Mouse (Mus musculus): ENCODE results near the gene Xrcc5. TPM values are rescaled to one million over a fixed set of nuclear protein-coding genes. Genes with fewer than 3 reads are reported as not detected.

Xrcc5 gene
- total and polyA plus RNA-seq, 3 experiments, result 53.4 to 83.5 (median 60.3) TPM

GRCm38 (mm10) chr1:72306241-72306640, 980 bp upstream of the Xrcc5 start (continued):
- TF ChIP-seq POLR2AphosphoS2 (IDR thresholded peaks at IDR 0.05; ENCODE audit: low read depth, low read length) (no peak), GABPA (IDR thresholded peaks at IDR 0.05; ENCODE audit: insufficient replicate concordance, low read depth, low read length) (no peak), MAX (IDR thresholded peaks at IDR 0.05; ENCODE audit: low read length) (no peak), RAD21 (IDR thresholded peaks at IDR 0.05; ENCODE audit: low read depth, low read length) (no peak), USF2 (conservative IDR thresholded peaks at IDR 0.05; ENCODE audit: low read depth, low read length) (no peak), MYC (IDR thresholded peaks at IDR 0.05; ENCODE audit: low read depth, low read length) (no peak), CHD1 (IDR thresholded peaks at IDR 0.05; ENCODE audit: low read depth, low read length) (no peak), JUN (IDR thresholded peaks at IDR 0.05; ENCODE audit: insufficient read depth, low read depth, low read length) (peak; percentile 28; the same call in 1 of the 2 replicates), BHLHE40 (IDR thresholded peaks at IDR 0.05; ENCODE audit: low read depth, low read length) (peak; percentile 41; the same call in 1 of the 2 replicates)

GRCm38 (mm10) chr1:72306679-72307181, 491 bp upstream of the Xrcc5 start:
- no peaks in the 10 kb centered on the region for H3K9me3 ChIP-seq (replicated peaks; ENCODE audit: low read length)
- H3K4me3 ChIP-seq (replicated peaks in 1 of 3; ENCODE audit: low read depth in 2 of 3, low read length in 2 of 3, poor library complexity in 1 of 3), result peak overlapping the region; percentile 82 to 98 (median 94)
- in situ Hi-C loops (cut with MboI; ENCODE audit: low pct_ligation_motif_present, low pct_unique_long_range_greater_than_20kb, low sequenced_read_pairs) (loop anchor here (10.0 kb wide), 1 partner anchor 538 kb away; no protein-coding TSS in a partner anchor), dilution Hi-C loops (cut with MboI; ENCODE audit: extremely low pct_ligation_motif_present, extremely low pct_unique_long_range_greater_than_20kb, low sequenced_read_pairs) (no loop called here)
- peak; percentile 61 for DNase-seq (ENCODE audit: extremely low read depth)
- no peaks in the 10 kb centered on the region for H3K27me3 ChIP-seq (replicated peaks)
- H3K27ac ChIP-seq (ENCODE audit: insufficient read depth, low read depth), result no peak overlapping the region
- no peaks in the 10 kb centered on the region for H3K79me2 ChIP-seq (replicated peaks; ENCODE audit: control insufficient read depth, extremely low read depth, insufficient read depth, poor library complexity, severe bottlenecking)
- peak; percentile 60; the same call in 1 of the 2 replicates for TF ChIP-seq MYC (IDR thresholded peaks at IDR 0.05; ENCODE audit: low read depth, low read length)
- no peak for TF ChIP-seq MAX (IDR thresholded peaks at IDR 0.05; ENCODE audit: low read length)
- TF ChIP-seq BHLHE40 (IDR thresholded peaks at IDR 0.05; ENCODE audit: low read depth, low read length), result 0 out of 2 replicates have a peak, but pooled peaks have one; percentile 10
- TF ChIP-seq POLR2A (IDR thresholded peaks at IDR 0.05; ENCODE audit: low read depth, low read length), result no peak
- TF ChIP-seq CTCF (conservative IDR thresholded peaks at IDR 0.05 in 1 of 2, IDR thresholded peaks at IDR 0.05 in 1 of 2; ENCODE audit: low read depth in 2 of 2, low read length in 2 of 2), result peak; percentile 36 to 59; a peak in 3 of 4 replicates
- no peak for TF ChIP-seq USF1 (IDR thresholded peaks at IDR 0.05; ENCODE audit: low read depth, low read length)
- peak; percentile 71 for TF ChIP-seq ZNF384 (IDR thresholded peaks at IDR 0.05; ENCODE audit: low read depth, low read length)
- 0 out of 2 replicates have a peak, but pooled peaks have one; percentile 72 for TF ChIP-seq CHD1 (IDR thresholded peaks at IDR 0.05; ENCODE audit: low read depth, low read length)
- H3K4me2 ChIP-seq (ENCODE audit: insufficient read depth, low read depth, poor library complexity, severe bottlenecking), result peak overlapping the region; percentile 70
- H3K4me1 ChIP-seq (ENCODE audit: control insufficient read depth in 1 of 2, insufficient read depth in 2 of 2), result peaks cover 6 to 29% of the 10 kb centered on the region in 2 experiments; a peak in 3 of 4 replicates
- peaks cover under 1 to 19% of the 10 kb centered on the region in 2 experiments for H3K36me3 ChIP-seq (replicated peaks in 1 of 2; ENCODE audit: control insufficient read depth in 1 of 2, insufficient read depth in 1 of 2, low read length in 1 of 2)
- peak overlapping the region; percentile 76 for H3K9ac ChIP-seq (ENCODE audit: insufficient read depth, low read depth)

GRCm38 (mm10) chr1:72308919-72309318, 1.7 kb downstream of the Xrcc5 start:
- peaks cover 9 to 39% of the 10 kb centered on the region in 2 experiments for H3K36me3 ChIP-seq (replicated peaks in 1 of 2; ENCODE audit: control insufficient read depth in 1 of 2, insufficient read depth in 1 of 2, low read length in 1 of 2)
- no peak overlapping the region for H3K9ac ChIP-seq (ENCODE audit: insufficient read depth, low read depth)
- in situ Hi-C loops (cut with MboI; ENCODE audit: low pct_ligation_motif_present, low pct_unique_long_range_greater_than_20kb, low sequenced_read_pairs), result loop anchor here (10.0 kb wide), 1 partner anchor 536 kb away; no protein-coding TSS in a partner anchor
- H3K27ac ChIP-seq (ENCODE audit: insufficient read depth, low read depth), result no peak overlapping the region
- H3K4me2 ChIP-seq (ENCODE audit: insufficient read depth, low read depth, poor library complexity, severe bottlenecking), result no peak overlapping the region
- DNase-seq (ENCODE audit: extremely low read depth), result no peak
- H3K79me2 ChIP-seq (replicated peaks; ENCODE audit: control insufficient read depth, extremely low read depth, insufficient read depth, poor library complexity, severe bottlenecking), result no peaks in the 10 kb centered on the region
- dilution Hi-C loops (cut with MboI; ENCODE audit: extremely low pct_ligation_motif_present, extremely low pct_unique_long_range_greater_than_20kb, low sequenced_read_pairs), result no loop called here
- no peak overlapping the region for H3K4me3 ChIP-seq (replicated peaks in 1 of 3; ENCODE audit: low read depth in 2 of 3, low read length in 2 of 3, poor library complexity in 1 of 3)
- H3K4me1 ChIP-seq (ENCODE audit: control insufficient read depth in 1 of 2, insufficient read depth in 2 of 2), result peaks cover 6 to 28% of the 10 kb centered on the region in 2 experiments; a peak in 3 of 4 replicates
- no peak for TF ChIP-seq JUN (IDR thresholded peaks at IDR 0.05; ENCODE audit: insufficient read depth, low read depth, low read length)
- 0 out of 2 replicates have a peak, but pooled peaks have one; percentile 41 for TF ChIP-seq MAFK (IDR thresholded peaks at IDR 0.05; ENCODE audit: insufficient replicate concordance, low read length)
- no peaks in the 10 kb centered on the region for H3K27me3 ChIP-seq (replicated peaks)
- no peaks in the 10 kb centered on the region for H3K9me3 ChIP-seq (replicated peaks; ENCODE audit: low read length)
